Mouse (Mus musculus): ENCODE results near the gene Olfr1152.

The Olfr1152 gene

DNA sequence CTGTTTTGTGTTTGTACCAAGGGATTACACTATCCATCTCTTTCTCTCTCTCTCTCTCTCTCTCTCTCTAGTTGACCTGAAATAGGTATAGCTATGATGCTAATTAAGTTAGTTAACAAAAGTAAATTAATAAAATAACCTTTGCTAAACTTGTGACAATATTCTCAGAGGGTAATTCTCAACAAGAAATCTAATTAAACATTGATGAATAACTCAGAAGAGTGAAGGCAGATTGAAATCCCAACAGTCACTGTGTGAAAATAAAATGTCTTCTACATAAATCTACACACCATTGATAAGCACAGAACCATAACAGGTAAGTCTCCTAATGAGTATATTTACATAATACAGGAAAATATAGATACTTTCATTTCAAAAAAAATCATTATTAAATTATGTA is at the start of gene Olfr1152:
Gene Olfr1152, plus strand, starts transcription at position 301 of the 400 bp plus-strand sequence.
- no peak for DNase-seq (ENCODE audit: low spot score in 2 of 2)

DNA sequence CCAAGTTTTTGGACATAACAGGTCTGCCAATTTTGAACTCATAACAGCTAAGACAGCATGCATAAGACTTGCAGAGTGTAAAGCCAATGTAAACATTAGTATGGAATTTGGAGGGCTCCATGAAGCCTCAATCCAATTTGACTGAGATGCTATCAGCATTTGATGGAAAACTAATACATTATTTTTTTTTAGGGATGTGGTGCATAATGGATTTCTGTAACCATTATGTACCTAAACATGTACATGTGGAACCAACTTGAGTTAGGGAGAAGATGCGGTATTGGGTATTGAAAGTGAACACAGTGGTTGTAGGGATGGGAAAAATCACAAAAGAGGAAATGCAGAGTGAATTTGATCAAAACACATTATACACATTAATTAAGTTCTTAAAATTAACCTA is 36.1 kb upstream of the Olfr1152 start, which contains the start of gene Olfr1148:
Gene Olfr1148, plus strand, starts transcription at position 301 of the 400 bp plus-strand sequence.
- DNase-seq (ENCODE audit: low spot score in 2 of 2), result no peak

DNA sequence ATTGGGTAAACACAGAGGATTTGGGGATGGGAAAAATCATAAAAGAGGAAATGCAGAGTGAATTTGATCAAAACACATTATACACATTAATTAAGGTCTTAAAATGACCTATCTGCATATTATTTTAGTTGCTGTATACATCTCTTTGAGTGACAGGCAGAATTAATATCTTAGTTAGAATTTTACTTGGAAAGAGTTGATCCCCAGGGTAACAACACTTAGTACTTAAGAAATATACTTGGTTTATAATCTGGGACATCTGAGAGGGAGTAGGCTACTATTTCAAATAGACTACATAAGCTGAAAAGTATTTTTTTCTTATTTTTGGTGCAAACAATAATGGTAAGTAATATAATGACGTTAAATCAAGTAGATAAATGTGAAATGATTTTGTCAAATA is 22.6 kb upstream of the Olfr1152 start, which contains the start of gene Olfr1150-ps1:
Gene Olfr1150-ps1, plus strand, starts transcription at position 301 of the 400 bp plus-strand sequence.
- DNase-seq (ENCODE audit: low spot score in 2 of 2), result no peak

DNA sequence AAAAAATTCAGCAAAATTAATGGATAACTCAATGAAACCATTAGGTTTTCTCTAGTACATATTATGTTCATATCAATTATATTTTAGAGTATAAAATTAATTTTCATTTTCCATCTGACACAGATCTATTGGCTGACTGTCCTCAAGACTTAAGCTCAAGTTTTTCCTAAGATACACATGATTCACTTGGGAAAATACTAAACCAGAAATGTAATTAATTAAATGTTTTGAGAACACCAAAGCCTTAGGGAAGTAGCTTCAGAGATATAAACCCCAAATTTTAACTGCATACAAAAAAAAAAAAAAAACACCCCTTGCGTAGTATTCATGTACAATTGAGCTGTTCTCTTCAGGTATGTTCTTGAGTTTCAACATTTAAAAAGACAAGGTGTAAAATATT is 10.7 kb upstream of the Olfr1152 start, which contains the start of gene Olfr1151:
Gene Olfr1151, plus strand, starts transcription at position 301 of the 400 bp plus-strand sequence.
- no peak for DNase-seq (ENCODE audit: low spot score in 2 of 2)

DNA sequence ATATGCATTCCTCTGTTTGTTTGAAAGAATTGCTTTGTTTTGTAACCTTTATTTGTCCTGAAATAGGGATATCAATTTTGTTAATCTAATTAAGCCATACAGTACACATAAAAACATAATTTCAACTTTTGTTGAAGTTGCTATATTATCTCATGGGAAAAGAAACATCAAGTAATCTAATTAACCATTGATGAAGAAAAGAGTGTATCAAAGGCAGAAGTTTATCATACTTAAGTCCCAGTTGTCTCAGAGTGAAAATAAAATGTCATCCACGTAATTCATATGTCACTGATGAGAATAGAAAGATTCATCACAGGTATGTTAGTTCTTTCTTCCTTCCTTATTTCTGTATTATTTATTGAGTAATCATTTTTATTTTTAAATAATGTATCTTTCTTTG is 28.4 kb downstream of the Olfr1152 start, which contains the start of gene Olfr1153:
Gene Olfr1153, plus strand, starts transcription at position 301 of the 400 bp plus-strand sequence.
- no peak for DNase-seq (ENCODE audit: low spot score in 2 of 2)

DNA sequence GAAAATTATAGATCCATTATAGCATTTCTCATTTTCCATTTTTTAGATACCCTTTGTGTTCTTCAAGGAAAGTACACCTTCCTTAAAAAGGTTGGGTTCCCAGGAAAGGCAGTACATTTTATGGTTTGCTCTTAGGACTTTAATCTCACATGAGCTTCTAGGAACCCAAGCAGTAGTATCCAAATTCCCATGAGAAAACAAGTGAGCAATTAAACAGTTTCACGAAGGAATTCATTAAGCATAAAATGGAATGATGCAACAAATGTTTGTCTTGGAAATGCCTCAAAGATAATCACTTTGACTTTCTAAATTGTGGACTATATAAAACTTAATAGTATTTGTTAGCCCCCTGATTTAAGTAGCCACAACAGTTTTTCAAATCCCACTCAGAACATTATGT is 38.8 kb downstream of the Olfr1152 start, which contains the start of gene Olfr1154:
Gene Olfr1154, minus strand, starts transcription at position 101 of the 400 bp plus-strand sequence.
- no peak for DNase-seq (ENCODE audit: low spot score in 2 of 2)

Measured in urinary bladder, postnatal 4 days (tissue).